In the genomic region with DNA sequence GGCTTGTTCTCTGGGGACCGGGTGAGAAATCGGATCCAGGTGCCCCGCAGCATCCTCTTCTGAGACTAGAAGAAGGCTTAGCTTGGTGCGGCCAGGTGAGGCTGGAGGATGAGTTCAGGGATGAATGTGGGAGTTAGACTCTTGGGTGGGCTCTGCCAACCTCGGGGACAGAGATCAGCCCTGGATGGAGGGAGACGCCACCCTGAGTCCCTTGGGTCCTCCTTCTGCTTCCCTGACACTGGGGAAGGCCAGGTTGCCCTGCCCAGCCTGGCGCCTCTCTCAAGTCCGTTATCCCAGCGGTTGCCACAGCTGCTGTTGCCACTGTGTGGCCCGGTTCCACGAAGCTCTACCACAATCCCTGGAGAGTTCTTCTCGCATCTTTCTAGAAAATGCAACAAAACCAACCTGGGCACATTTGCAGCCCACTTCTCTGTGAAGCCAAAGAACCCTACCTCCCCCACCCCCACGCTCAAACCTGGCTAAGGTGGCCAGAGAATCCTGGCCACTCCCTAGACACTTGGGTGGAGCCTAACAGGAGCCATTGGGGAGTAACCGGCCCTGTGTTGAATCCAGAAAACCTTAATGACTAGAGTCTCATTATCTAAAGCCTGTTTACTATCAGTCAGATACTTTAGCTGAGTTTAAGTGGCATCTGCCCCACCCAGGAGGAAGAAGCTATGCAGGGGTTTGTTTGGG, we compare ENCODE assay signal across 9 mouse cellular contexts. TPM values are rescaled to one million over a fixed set of nuclear protein-coding genes. Genes with fewer than 3 reads are reported as not detected.
DNase-seq lines count a peak whose midpoint lies in the region; ATAC-seq lines count a peak whose summit lies in the region.
"Had no signal": no experiment of that assay in that cellular context is flagged by ENCODE, and none has a peak within 500 bp of the region (broad histone marks: within the 10 kb centered on the region; RNA-seq: fewer than 3 reads in every experiment).

No protein-coding gene starts in this region.

- peak overlapping the region; percentile 42 for H3K4me3 ChIP-seq in heart, embryonic 11.5 days (ENCODE audit: low read depth, low read length)
- H3K4me3 ChIP-seq in midbrain, embryonic 10.5 days: peak overlapping the region; percentile 69

- no peak overlapping the region for H3K27ac ChIP-seq in heart, embryonic 11.5 days (ENCODE audit: low read depth, low read length)
- peak overlapping the region; percentile 80 for H3K27ac ChIP-seq in midbrain, embryonic 10.5 days (replicated peaks)
- H3K27ac ChIP-seq: macrophage had no signal

- H3K36me3 ChIP-seq in heart, embryonic 11.5 days (ENCODE audit: control insufficient read depth, insufficient read depth, low read length): no peaks in the 10 kb centered on the region
- H3K36me3 ChIP-seq in midbrain, embryonic 10.5 days: no peaks in the 10 kb centered on the region

- H3K9ac ChIP-seq in heart, embryonic 11.5 days (ENCODE audit: low read depth, low read length): no peak overlapping the region

- DNase-seq in heart, adult 8-10 months (ENCODE audit: low spot score): no peak
- peak; percentile 48 for DNase-seq in ES-CJ7 (ENCODE audit: low read depth, low spot score)
- no peak for DNase-seq in midbrain, embryonic 10.5 days (ENCODE audit: low spot score)
- DNase-seq in natural killer cell, adult 2 months (ENCODE audit: low spot score in 2 of 2): no peak
- no peak for DNase-seq in frontal cortex, postnatal 14 days (ENCODE audit: low spot score in 2 of 2)
- no peak for DNase-seq in kidney, postnatal 36 days

- H3K4me2 ChIP-seq in heart, embryonic 11.5 days: peak overlapping the region; percentile 71

- H3K9me3 ChIP-seq in heart, embryonic 11.5 days (replicated peaks; ENCODE audit: control insufficient read depth, low read length): no peaks in the 10 kb centered on the region
- H3K9me3 ChIP-seq in midbrain, embryonic 10.5 days (replicated peaks): no peaks in the 10 kb centered on the region

- no peak for ATAC-seq in heart, embryonic 11.5 days (replicated peaks; ENCODE audit: insufficient number of reproducible peaks, low FRiP score, low TSS enrichment)
- ATAC-seq in granulocyte monocyte progenitor cell, adult 5-6 weeks (replicated peaks; ENCODE audit: poor library complexity, severe bottlenecking): 0 out of 2 replicates have a peak, but pooled peaks have one; percentile 14

- H3K27me3 ChIP-seq in heart, embryonic 11.5 days (ENCODE audit: control insufficient read depth, insufficient read depth, low read length): peaks cover 28% of the 10 kb centered on the region
- H3K27me3 ChIP-seq in midbrain, embryonic 10.5 days (ENCODE audit: low read depth, poor library complexity, severe bottlenecking): peaks cover 34% of the 10 kb centered on the region

- 9% methylated on average over 14 of the region's 14 CpGs for WGBS in heart, embryonic 11.5 days (ENCODE audit: insufficient replicate concordance)
- WGBS in midbrain, embryonic 10.5 days: 7% methylated on average over 14 of the region's 14 CpGs

- H3K4me1 ChIP-seq in heart, embryonic 11.5 days (ENCODE audit: control insufficient read depth, insufficient read depth, low read length): peaks cover 5% of the 10 kb centered on the region; the same call in 1 of the 2 replicates
- peaks cover 10% of the 10 kb centered on the region for H3K4me1 ChIP-seq in midbrain, embryonic 10.5 days

RNA-seq across cellular contexts. Expression of gene Clgn, which starts 0.5 kb away (rescaled TPM):
- polyA plus RNA-seq in heart, embryonic 11.5 days (2014; fragmentation: Nextera tagmentation; extraction: Ambion mirVana): 0.07 and 0.20 TPM in 2 replicates
- not detected for total RNA-seq in heart, adult 8-10 months (2022)
- total RNA-seq in granulocyte monocyte progenitor cell, adult 5-6 weeks (2014; fragmentation: Nextera tagmentation): not detected in 2 replicates
- total RNA-seq in granulocyte monocyte progenitor cell, adult 5-6 weeks (2017): not detected in 2 replicates
- polyA plus RNA-seq in midbrain, embryonic 10.5 days (2016; fragmentation: Nextera tagmentation; extraction: Ambion mirVana): 3.0 and 4.7 TPM in 2 replicates
- polyA plus RNA-seq: macrophage had no signal

RNA-seq across cellular contexts. Expression of gene Mgat4d, which starts 41.9 kb away (rescaled TPM):
- not detected in 2 replicates for polyA plus RNA-seq in heart, embryonic 11.5 days (2014; fragmentation: Nextera tagmentation; extraction: Ambion mirVana)
- total RNA-seq in heart, adult 8-10 months (2022): not detected
- not detected in 2 replicates for total RNA-seq in granulocyte monocyte progenitor cell, adult 5-6 weeks (2014; fragmentation: Nextera tagmentation)
- total RNA-seq in granulocyte monocyte progenitor cell, adult 5-6 weeks (2017): not detected in 2 replicates
- polyA plus RNA-seq in midbrain, embryonic 10.5 days (2016; fragmentation: Nextera tagmentation; extraction: Ambion mirVana): not detected in 2 replicates
- polyA plus RNA-seq: macrophage had no signal

RNA-seq across cellular contexts. Expression of gene Elmod2, which starts 57.9 kb away (rescaled TPM):
- polyA plus RNA-seq in heart, embryonic 11.5 days (2014; fragmentation: Nextera tagmentation; extraction: Ambion mirVana): 12.7 and 14.0 TPM in 2 replicates
- total RNA-seq in heart, adult 8-10 months (2022): 10 to 100 TPM in 1 of 4 experiments, 1 to 10 TPM in 3; 7.0 to 10.4 (median 9.5) TPM
- total RNA-seq in granulocyte monocyte progenitor cell, adult 5-6 weeks (2014; fragmentation: Nextera tagmentation): 7.2 and 12.3 TPM in 2 replicates
- 17.3 and 20.3 TPM in 2 replicates for total RNA-seq in granulocyte monocyte progenitor cell, adult 5-6 weeks (2017)
- 20.2 and 22.6 TPM in 2 replicates for polyA plus RNA-seq in midbrain, embryonic 10.5 days (2016; fragmentation: Nextera tagmentation; extraction: Ambion mirVana)
